Mouse (Mus musculus): ENCODE results near the gene Clta. TPM values are rescaled to one million over a fixed set of nuclear protein-coding genes. Genes with fewer than 3 reads are reported as not detected.

The Clta gene
- 272 and 273 TPM in 2 replicates for polyA plus RNA-seq (2014; fragmentation: Nextera tagmentation; extraction: Ambion mirVana)

GRCm38 (mm10) chr4:44004126-44004525, at the start of gene Clta:
Clta (plus strand) TSS chr4:44004452.
- H3K36me3 ChIP-seq (replicated peaks; ENCODE audit: control insufficient read depth, insufficient read depth, low read depth, low read length) = no peaks in the 10 kb centered on the region

GRCm38 (mm10) chr4:43957292-43957845, 46.9 kb upstream of the Clta start, which contains the start of gene Glipr2:
Glipr2 (plus strand) TSS chr4:43957401.
- Histone ChIP-seq H3K4me2 (ENCODE audit: low read depth, low read length) (peak within 1 kb of the TSS; percentile 92), H3K27me3 (ENCODE audit: control insufficient read depth, insufficient read depth, low read length) (no peaks in the 10 kb centered on the region), H3K27ac (replicated peaks; ENCODE audit: low read depth, low read length) (peak within 1 kb of the TSS; percentile 83), H3K4me3 (ENCODE audit: low read depth, low read length) (peak within 1 kb of the TSS; percentile 60), H3K9ac (replicated peaks; ENCODE audit: low read length) (peak within 1 kb of the TSS; percentile 74), H3K36me3 (replicated peaks; ENCODE audit: control insufficient read depth, insufficient read depth, low read depth, low read length) (no peaks in the 10 kb centered on the region), H3K9me3 (replicated peaks; ENCODE audit: control insufficient read depth, low read length) (no peaks in the 10 kb centered on the region), H3K4me1 (ENCODE audit: control insufficient read depth, insufficient read depth, low read length) (peaks cover 7% of the 10 kb centered on the region)
- ATAC-seq (replicated peaks; ENCODE audit: insufficient number of reproducible peaks, low FRiP score, low TSS enrichment, low read depth) (peak; percentile 91), DNase-seq (ENCODE audit: low spot score) (peak; percentile 94)
- WGBS = under 1% methylated on average over 45 of the region's 45 CpGs

More at GRCm38 (mm10) chr4:44004126-44004525, at the start of gene Clta:
- H3K4me3 ChIP-seq (ENCODE audit: low read depth, low read length) = no peak within 1 kb of the TSS
- 85% methylated on average over 5 of the region's 5 CpGs for WGBS
- no peak for ATAC-seq (replicated peaks; ENCODE audit: insufficient number of reproducible peaks, low FRiP score, low TSS enrichment, low read depth)
- DNase-seq (ENCODE audit: low spot score) = no peak
- H3K27me3 ChIP-seq (ENCODE audit: control insufficient read depth, insufficient read depth, low read length) = no peaks in the 10 kb centered on the region
- no peaks in the 10 kb centered on the region for H3K9me3 ChIP-seq (replicated peaks; ENCODE audit: control insufficient read depth, low read length)
- H3K4me1 ChIP-seq (ENCODE audit: control insufficient read depth, insufficient read depth, low read length) = no peaks in the 10 kb centered on the region
- H3K9ac ChIP-seq (replicated peaks; ENCODE audit: low read length) = no peak within 1 kb of the TSS
- no peak within 1 kb of the TSS for H3K27ac ChIP-seq (replicated peaks; ENCODE audit: low read depth, low read length)
- H3K4me2 ChIP-seq (ENCODE audit: low read depth, low read length) = no peak within 1 kb of the TSS

GRCm38 (mm10) chr4:43957846-43958461, 46.3 kb upstream of the Clta start:
- H3K4me3 ChIP-seq (ENCODE audit: low read depth, low read length) = peak overlapping the region; percentile 60
- H3K4me1 ChIP-seq (ENCODE audit: control insufficient read depth, insufficient read depth, low read length) = peaks cover 7% of the 10 kb centered on the region
- under 1% methylated on average over 26 of the region's 26 CpGs for WGBS
- peak overlapping the region; percentile 74 for H3K9ac ChIP-seq (replicated peaks; ENCODE audit: low read length)
- H3K4me2 ChIP-seq (ENCODE audit: low read depth, low read length) = peak overlapping the region; percentile 92
- H3K27ac ChIP-seq (replicated peaks; ENCODE audit: low read depth, low read length) = peak overlapping the region; percentile 83
- ATAC-seq (replicated peaks; ENCODE audit: insufficient number of reproducible peaks, low FRiP score, low TSS enrichment, low read depth) = peak; percentile 74
- DNase-seq (ENCODE audit: low spot score) = peak; percentile 91
- no peaks in the 10 kb centered on the region for H3K36me3 ChIP-seq (replicated peaks; ENCODE audit: control insufficient read depth, insufficient read depth, low read depth, low read length)
- no peaks in the 10 kb centered on the region for H3K27me3 ChIP-seq (ENCODE audit: control insufficient read depth, insufficient read depth, low read length)
- no peaks in the 10 kb centered on the region for H3K9me3 ChIP-seq (replicated peaks; ENCODE audit: control insufficient read depth, low read length)

GRCm38 (mm10) chr4:43959523-43960179, 44.6 kb upstream of the Clta start:
- Histone ChIP-seq H3K27ac (replicated peaks; ENCODE audit: low read depth, low read length) (no peak overlapping the region), H3K4me1 (ENCODE audit: control insufficient read depth, insufficient read depth, low read length) (peaks cover 7% of the 10 kb centered on the region), H3K9me3 (replicated peaks; ENCODE audit: control insufficient read depth, low read length) (no peaks in the 10 kb centered on the region), H3K36me3 (replicated peaks; ENCODE audit: control insufficient read depth, insufficient read depth, low read depth, low read length) (no peaks in the 10 kb centered on the region), H3K4me2 (ENCODE audit: low read depth, low read length) (no peak overlapping the region), H3K9ac (replicated peaks; ENCODE audit: low read length) (no peak overlapping the region), H3K27me3 (ENCODE audit: control insufficient read depth, insufficient read depth, low read length) (no peaks in the 10 kb centered on the region), H3K4me3 (ENCODE audit: low read depth, low read length) (no peak overlapping the region)
- DNase-seq (ENCODE audit: low spot score) (no peak), ATAC-seq (replicated peaks; ENCODE audit: insufficient number of reproducible peaks, low FRiP score, low TSS enrichment, low read depth) (no peak)
- WGBS = 63% methylated on average over 9 of the region's 9 CpGs

GRCm38 (mm10) chr4:43960207-43960606, 44.0 kb upstream of the Clta start:
- Histone ChIP-seq H3K9me3 (replicated peaks; ENCODE audit: control insufficient read depth, low read length) (no peaks in the 10 kb centered on the region), H3K4me3 (ENCODE audit: low read depth, low read length) (no peak overlapping the region), H3K36me3 (replicated peaks; ENCODE audit: control insufficient read depth, insufficient read depth, low read depth, low read length) (no peaks in the 10 kb centered on the region), H3K4me2 (ENCODE audit: low read depth, low read length) (no peak overlapping the region), H3K4me1 (ENCODE audit: control insufficient read depth, insufficient read depth, low read length) (peaks cover 9% of the 10 kb centered on the region), H3K27me3 (ENCODE audit: control insufficient read depth, insufficient read depth, low read length) (no peaks in the 10 kb centered on the region), H3K9ac (replicated peaks; ENCODE audit: low read length) (no peak overlapping the region), H3K27ac (replicated peaks; ENCODE audit: low read depth, low read length) (no peak overlapping the region)
- WGBS = 94% methylated on average over 6 of the region's 6 CpGs
- no peak for DNase-seq (ENCODE audit: low spot score)
- no peak for ATAC-seq (replicated peaks; ENCODE audit: insufficient number of reproducible peaks, low FRiP score, low TSS enrichment, low read depth)

GRCm38 (mm10) chr4:43964326-43964833, 39.9 kb upstream of the Clta start:
- Histone ChIP-seq H3K27ac (replicated peaks; ENCODE audit: low read depth, low read length) (no peak overlapping the region), H3K4me3 (ENCODE audit: low read depth, low read length) (no peak overlapping the region)

GRCm38 (mm10) chr4:43964951-43965684, 39.1 kb upstream of the Clta start:
- H3K9ac ChIP-seq (replicated peaks; ENCODE audit: low read length) = no peak overlapping the region
- DNase-seq (ENCODE audit: low spot score) = no peak
- no peak overlapping the region for H3K4me2 ChIP-seq (ENCODE audit: low read depth, low read length)
- no peak for ATAC-seq (replicated peaks; ENCODE audit: insufficient number of reproducible peaks, low FRiP score, low TSS enrichment, low read depth)
- H3K27me3 ChIP-seq (ENCODE audit: control insufficient read depth, insufficient read depth, low read length) = no peaks in the 10 kb centered on the region
- peaks cover 10% of the 10 kb centered on the region for H3K4me1 ChIP-seq (ENCODE audit: control insufficient read depth, insufficient read depth, low read length)
- 40% methylated on average over 4 of the region's 4 CpGs for WGBS
- no peak overlapping the region for H3K27ac ChIP-seq (replicated peaks; ENCODE audit: low read depth, low read length)
- no peaks in the 10 kb centered on the region for H3K9me3 ChIP-seq (replicated peaks; ENCODE audit: control insufficient read depth, low read length)
- no peak overlapping the region for H3K4me3 ChIP-seq (ENCODE audit: low read depth, low read length)
- no peaks in the 10 kb centered on the region for H3K36me3 ChIP-seq (replicated peaks; ENCODE audit: control insufficient read depth, insufficient read depth, low read depth, low read length)

More at GRCm38 (mm10) chr4:43964326-43964833, 39.9 kb upstream of the Clta start:
- no peak for DNase-seq (ENCODE audit: low spot score)
- no peaks in the 10 kb centered on the region for H3K9me3 ChIP-seq (replicated peaks; ENCODE audit: control insufficient read depth, low read length)
- no peaks in the 10 kb centered on the region for H3K36me3 ChIP-seq (replicated peaks; ENCODE audit: control insufficient read depth, insufficient read depth, low read depth, low read length)
- no peaks in the 10 kb centered on the region for H3K27me3 ChIP-seq (ENCODE audit: control insufficient read depth, insufficient read depth, low read length)
- H3K4me1 ChIP-seq (ENCODE audit: control insufficient read depth, insufficient read depth, low read length) = peaks cover 9% of the 10 kb centered on the region
- WGBS = 40% methylated on average over 2 of the region's 2 CpGs
- H3K4me2 ChIP-seq (ENCODE audit: low read depth, low read length) = no peak overlapping the region
- no peak overlapping the region for H3K9ac ChIP-seq (replicated peaks; ENCODE audit: low read length)
- ATAC-seq (replicated peaks; ENCODE audit: insufficient number of reproducible peaks, low FRiP score, low TSS enrichment, low read depth) = no peak
